Mouse (Mus musculus) gastrocnemius, adult 2 months (tissue): Measurements from ENCODE around the gene March10. TPM values are rescaled to one million over a fixed set of nuclear protein-coding genes. Genes with fewer than 3 reads are reported as not detected.

ENCODE experiments used
- DNase-seq: peaks from one replicate; pipeline ENCODE4 v3.0.0; 2022
- H3K27ac ChIP-seq: fragments of 200-600 bp; 2 replicates; pipeline ENCODE4 v1.8.1; 2022; ENCODE audit warnings: mild to moderate bottlenecking
- H3K4me3 ChIP-seq: fragments of 200-600 bp; 2 replicates; pipeline ENCODE4 v1.8.1; 2022; ENCODE audit warnings: mild to moderate bottlenecking, moderate library complexity
- CTCF ChIP-seq: fragments of 200-600 bp; IDR thresholded peaks from 2 replicates; pipeline ENCODE4 v1.8.1; 2022; ENCODE audit warnings: antibody characterized with exemption, mild to moderate bottlenecking, moderate library complexity
- intact Hi-C: fragments of 180-260 bp; cut with DNase I; formaldehyde crosslinking; loops from one replicate; pipeline ENCODE4 v1.15.1; 2025
- long read RNA-seq, 2 experiments: library from polyadenylated mRNA; stranded (forward); transcript quantifications; one replicate each; pipeline ENCODE4 v2.0.0; 2021
- total RNA-seq, 2 experiments: library from RNA; stranded (reverse); gene quantifications; 2 replicates each; pipeline ENCODE4 v1.2.3; 2021

Gene March10
- not detected for total RNA-seq
- long read RNA-seq, experiment 1: 0 reads
- long read RNA-seq, experiment 2: 0 reads

DNA sequence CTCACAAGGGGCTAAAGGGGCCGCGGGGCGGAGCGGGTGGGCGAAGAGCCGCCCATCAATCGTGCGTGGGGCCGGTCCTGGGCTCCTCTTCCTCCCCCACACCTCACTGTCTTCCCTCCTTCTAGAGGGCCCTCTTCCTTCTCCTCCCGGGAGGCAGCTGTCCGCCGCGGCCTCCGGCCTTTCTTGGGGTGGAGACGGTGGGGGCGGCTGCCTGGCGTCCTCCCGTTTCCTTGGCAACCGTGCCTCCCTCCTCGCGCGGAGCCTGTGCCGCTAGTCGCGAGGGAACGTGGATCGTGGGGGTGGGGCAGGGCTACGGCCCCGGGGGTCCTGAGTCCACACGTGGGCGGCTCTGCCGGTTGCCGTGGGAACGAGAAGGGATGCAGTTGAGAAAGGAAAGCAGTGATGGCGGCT lies at the start of gene March10:
TSS of gene March10 (minus strand) at position 239 of the 411 bp plus-strand sequence.
- peak; percentile 40 for DNase-seq
- TF ChIP-seq CTCF: no peak
- intact Hi-C loops: no loop called here
- peak within 1 kb of the TSS; percentile 68 for H3K4me3 ChIP-seq
- no peak within 1 kb of the TSS for H3K27ac ChIP-seq

DNA sequence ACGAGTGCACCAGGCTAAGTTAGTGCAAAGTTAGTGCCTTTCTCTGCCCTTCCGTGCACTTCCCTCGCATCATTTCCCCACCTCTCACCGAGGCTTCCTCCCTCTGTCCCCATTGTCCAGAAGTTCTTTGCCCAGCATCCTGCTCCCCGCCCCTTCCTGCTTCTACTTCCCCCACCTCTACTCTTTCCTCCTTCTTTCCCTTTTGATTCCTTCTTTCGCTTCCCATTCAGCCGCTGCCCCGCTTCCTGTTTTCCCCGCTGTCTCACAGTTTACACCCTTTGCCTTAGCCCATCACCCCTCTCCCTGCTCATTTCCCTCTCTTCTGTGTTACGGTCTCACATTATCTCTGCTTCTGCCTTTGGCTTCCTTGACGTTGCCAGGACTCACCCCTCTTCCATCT lies 49.8 kb upstream of the March10 start:
- peak; percentile 24 for DNase-seq
- no peak overlapping the region for H3K4me3 ChIP-seq
- TF ChIP-seq CTCF: no peak
- peak overlapping the region; percentile 40; the same call in 1 of the 2 replicates for H3K27ac ChIP-seq
- intact Hi-C loops: no loop called here

DNA sequence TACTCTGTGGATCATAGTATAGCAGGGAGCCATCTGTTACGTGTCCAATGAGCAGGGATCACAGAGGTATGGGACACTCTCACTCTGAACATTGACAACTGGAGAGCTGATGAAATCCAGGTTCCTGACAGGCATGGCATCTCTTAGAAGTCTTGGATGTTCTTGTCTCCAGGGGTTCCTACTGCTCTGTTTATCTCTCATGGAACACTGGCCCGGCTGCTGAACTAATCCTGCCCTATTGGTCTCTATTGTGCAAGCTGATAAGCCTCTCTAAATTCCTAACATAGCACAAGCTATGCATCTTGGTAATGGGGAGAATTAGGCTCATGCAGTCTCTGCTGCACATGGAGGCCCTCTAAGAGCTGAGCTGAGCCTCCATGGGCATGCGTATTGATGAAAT lies 48.5 kb upstream of the March10 start:
- no peak for TF ChIP-seq CTCF
- no peak for DNase-seq
- intact Hi-C loops: no loop called here
- no peak overlapping the region for H3K4me3 ChIP-seq
- H3K27ac ChIP-seq: no peak overlapping the region

DNA sequence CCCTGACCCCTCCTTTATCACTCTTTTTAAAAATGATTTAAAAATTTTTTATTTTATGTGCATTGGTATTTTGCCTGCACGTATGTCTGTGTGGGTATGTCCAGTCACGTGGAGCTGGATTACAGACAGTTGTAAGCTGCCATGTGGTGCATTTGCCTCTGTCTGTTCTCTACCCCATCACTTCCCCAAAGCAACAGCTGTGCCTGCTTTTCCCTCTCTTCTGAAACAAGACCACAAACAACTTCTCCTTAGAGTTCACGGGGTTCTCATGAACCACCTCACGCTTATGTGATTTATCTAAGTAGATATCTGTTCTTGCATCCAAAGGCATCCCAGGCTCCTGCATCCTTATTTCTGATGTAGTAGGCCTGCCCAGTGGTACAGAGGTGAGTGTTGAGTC lies 45.8 kb upstream of the March10 start:
- intact Hi-C loops: no loop called here
- H3K4me3 ChIP-seq: no peak overlapping the region
- H3K27ac ChIP-seq: no peak overlapping the region
- no peak for DNase-seq
- TF ChIP-seq CTCF: no peak

DNA sequence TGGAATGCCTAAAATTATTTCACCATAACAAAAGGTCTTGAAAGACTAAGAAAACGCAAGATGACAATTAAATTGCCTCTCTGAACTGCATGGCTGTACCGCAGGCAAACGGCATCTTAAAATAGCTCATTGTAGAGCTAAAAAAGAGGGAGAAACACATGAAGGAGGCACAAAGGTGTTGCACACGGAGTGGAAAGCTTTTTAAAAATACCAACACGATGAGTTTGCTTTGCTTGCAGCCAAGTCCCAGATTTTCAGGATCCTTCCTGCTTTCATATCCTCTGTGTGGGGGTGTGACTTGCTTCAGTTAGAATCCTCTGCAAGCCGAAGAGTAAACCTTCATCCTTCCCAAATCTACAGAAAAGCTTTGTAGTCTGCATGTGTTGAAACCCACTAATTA lies 41.0 kb upstream of the March10 start:
- intact Hi-C loops: loop anchor here (10.0 kb wide), 1 partner anchor 417 kb away; no protein-coding TSS in a partner anchor
- TF ChIP-seq CTCF: no peak
- no peak overlapping the region for H3K27ac ChIP-seq
- DNase-seq: no peak
- no peak overlapping the region for H3K4me3 ChIP-seq

DNA sequence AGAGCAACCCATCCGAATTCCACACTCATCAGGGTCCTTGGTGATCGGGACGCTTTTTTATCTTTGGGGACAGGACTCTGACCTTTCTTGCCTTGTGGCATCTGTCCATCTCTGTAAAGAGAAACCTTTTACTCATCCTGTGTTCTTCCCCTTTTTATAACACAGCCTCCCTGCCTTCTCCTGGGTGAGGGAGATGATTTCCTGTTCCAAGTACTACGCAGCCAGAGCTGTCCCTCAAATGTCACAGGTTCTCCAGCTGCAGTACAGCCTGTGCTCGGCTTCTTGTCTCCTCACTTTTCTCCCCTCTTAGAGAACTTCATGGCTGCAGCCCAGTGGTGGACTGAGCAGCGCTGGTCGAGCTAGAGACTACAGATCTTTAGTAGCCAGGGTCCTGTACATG lies 40.1 kb upstream of the March10 start:
- H3K4me3 ChIP-seq: peak overlapping the region; percentile 48
- DNase-seq: peak; percentile 35
- intact Hi-C loops: loop anchor here (10.0 kb wide), 1 partner anchor 418 kb away; no protein-coding TSS in a partner anchor
- peak overlapping the region; percentile 58 for H3K27ac ChIP-seq
- no peak for TF ChIP-seq CTCF

DNA sequence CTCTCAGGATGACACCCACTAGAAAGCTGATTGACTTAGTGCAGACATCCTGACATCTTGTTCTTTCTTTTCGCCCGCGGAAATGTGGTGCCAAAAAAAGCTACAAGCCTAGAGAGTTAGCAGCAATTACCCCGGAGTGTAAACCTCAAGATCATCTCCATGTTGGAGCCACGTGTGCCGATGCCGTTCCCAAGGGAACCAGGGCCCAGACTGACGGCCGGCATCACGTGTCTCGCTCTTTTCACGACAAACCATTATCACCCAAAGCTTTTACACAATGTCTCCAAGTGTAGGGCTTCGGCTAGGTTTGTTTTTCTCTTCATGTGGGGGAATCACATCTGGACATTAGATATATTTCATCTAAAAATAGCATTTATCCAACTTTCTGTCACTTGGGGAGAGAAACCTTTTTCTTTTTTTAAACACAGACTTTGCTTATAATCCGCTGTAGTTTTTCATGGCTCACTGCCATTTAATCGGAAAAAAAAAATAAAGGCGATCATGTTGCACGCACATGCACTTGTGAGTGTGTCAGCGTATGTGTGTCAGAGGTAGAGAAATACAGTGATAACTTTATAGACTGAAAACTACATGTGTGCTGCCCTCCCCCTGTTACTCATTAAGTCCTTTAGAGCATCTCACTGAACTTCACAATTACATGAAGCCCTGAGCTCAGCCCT lies 39.2 kb upstream of the March10 start:
- intact Hi-C loops: loop anchor here (10.0 kb wide), 1 partner anchor 419 kb away; no protein-coding TSS in a partner anchor
- DNase-seq: peak; percentile 38
- H3K27ac ChIP-seq: peak overlapping the region; percentile 58
- TF ChIP-seq CTCF: no peak
- H3K4me3 ChIP-seq: peak overlapping the region; percentile 48

DNA sequence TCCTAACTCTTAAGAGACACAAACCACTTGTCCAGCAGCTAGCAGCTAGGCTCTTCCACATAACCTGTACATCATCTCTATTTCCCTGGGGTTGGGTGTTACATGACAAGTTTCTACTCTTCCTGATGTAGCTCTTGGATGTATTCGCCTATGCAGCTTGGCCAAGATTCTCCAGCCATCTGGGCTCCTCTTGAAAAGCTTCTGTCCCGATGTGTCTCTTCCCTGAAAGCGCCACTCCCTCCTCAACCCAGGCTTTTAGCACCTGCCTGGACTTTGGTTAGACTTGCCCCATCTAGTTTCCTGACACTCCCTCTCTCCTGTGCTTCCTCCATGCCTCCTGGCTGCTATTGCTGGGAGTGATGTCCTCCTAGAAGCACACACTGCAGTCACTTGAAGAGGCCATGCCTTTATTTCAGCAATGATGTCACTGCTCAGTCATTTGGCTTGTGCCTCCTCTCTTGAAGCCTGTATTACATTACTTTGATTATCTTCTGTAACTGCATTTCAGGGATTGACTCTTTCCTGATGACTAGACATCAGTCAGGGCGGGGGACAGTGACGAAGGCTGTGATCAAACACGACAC lies 38.3 kb upstream of the March10 start:
- intact Hi-C loops: loop anchor here (10.0 kb wide), 1 partner anchor 420 kb away; no protein-coding TSS in a partner anchor
- no peak for DNase-seq
- H3K27ac ChIP-seq: peak overlapping the region; percentile 58; the same call in 1 of the 2 replicates

DNA sequence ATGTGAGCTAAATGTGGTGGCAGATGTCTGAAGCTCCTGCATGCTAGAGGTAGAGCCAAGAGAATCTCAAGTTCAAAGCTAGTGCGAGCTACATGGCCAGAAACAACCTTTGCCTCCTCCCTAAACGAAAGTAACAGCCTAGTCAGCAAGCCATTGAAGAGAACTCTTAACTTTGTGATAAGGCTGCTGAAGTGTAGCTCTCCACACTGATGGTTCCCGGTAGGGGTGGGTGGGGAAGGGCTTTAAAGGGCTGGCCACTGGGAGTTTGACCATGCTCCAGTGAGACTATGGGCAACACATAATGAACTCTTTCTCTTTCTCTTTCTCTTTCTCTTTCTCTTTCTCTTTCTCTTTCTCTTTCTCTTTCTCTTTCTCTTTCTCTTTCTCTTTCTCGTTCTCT lies 35.9 kb upstream of the March10 start:
- H3K4me3 ChIP-seq: no peak overlapping the region
- DNase-seq: no peak
- no peak for TF ChIP-seq CTCF
- intact Hi-C loops: loop anchor here (10.0 kb wide), 1 partner anchor 422 kb away; no protein-coding TSS in a partner anchor
- H3K27ac ChIP-seq: no peak overlapping the region

More for the DNA sequence above, 38.3 kb upstream of the March10 start:
- no peak overlapping the region for H3K4me3 ChIP-seq
- TF ChIP-seq CTCF: no peak

DNA sequence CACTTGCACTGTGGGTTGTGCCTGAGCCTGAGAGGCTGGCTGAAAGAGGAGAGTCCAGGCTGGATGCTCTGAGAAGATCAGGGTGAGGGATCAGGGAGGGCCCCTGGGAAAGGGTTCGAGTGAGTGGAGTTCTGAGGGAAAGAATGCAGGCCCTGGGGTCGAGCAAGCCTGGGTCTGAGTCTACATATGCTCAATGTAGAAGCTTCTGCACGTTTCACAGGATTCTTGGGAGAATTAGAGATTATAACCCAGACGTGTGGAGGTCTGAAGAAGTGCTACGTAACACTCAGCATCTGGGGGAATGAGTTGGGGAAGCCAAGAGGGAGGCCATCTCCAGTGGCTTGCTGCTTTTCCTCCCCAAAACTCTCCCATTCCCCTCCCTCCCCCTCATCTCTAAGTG lies 34.4 kb upstream of the March10 start:
- DNase-seq: no peak
- intact Hi-C loops: loop anchor here (10.0 kb wide), 1 partner anchor 424 kb away; no protein-coding TSS in a partner anchor
- no peak for TF ChIP-seq CTCF
- H3K27ac ChIP-seq: no peak overlapping the region
- no peak overlapping the region for H3K4me3 ChIP-seq

DNA sequence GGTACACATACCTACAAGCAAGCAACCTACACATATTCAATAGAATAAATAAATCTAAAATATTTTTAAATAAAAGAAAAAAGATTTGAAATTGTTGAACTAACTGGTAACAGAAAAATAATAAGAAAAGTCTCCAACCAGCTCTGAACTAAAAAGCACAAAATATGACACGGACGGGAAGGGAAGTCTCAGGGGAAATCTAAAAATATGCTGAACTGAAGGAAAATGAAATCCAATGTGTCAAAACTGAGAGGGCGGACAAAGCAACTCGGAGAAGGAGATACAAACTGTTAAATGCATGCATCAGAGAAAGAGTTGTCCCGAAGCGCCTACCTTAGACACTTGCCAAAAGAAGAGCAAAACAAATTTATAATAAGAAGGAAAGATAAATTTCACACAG lies 28.9 kb upstream of the March10 start:
- DNase-seq: no peak
- Histone ChIP-seq H3K27ac (peak overlapping the region; percentile 50; the same call in 1 of the 2 replicates), H3K4me3 (peak overlapping the region; percentile 36)
- intact Hi-C loops: no loop called here
- TF ChIP-seq CTCF: no peak

DNA sequence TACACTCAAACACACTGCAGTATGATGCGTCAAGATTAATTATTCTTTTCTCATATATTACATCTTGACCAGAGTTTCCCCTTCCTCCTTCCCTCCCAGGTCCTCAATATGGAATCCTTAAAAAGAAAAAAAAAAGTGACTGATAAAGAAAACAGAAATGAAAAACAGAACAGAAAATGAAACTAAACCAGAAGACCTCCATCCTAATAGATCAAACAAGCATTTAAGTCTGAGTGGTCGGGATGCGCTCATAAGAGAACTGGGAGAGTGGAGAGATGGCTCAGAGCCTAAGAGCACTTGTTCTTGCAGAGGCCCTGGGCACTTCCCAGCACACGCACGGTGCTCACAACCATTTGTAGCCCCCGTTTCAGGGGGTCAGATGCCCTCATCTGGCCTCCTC lies 28.5 kb upstream of the March10 start:
- no peak for DNase-seq
- intact Hi-C loops: no loop called here
- peak overlapping the region; percentile 50; the same call in 1 of the 2 replicates for H3K27ac ChIP-seq
- H3K4me3 ChIP-seq: peak overlapping the region; percentile 36
- TF ChIP-seq CTCF: no peak

DNA sequence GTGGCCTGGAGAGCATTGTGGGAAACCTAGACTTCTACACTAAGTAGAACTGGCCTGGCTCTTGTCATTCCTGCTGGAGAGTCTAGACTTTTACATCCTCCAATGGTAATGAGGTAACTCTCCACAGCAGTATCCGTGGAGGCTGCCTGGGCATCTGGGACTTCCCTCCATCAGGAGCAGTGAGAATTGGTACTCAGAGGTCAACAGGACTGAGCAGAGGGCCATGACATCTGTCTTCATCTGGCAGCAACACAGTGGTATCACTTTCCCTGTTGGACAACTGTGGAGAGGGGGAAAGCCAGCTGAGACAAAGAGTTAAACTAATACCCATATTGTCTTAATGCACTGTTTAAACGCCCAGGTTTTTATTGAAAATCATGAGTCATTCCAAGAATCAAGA lies 26.2 kb upstream of the March10 start:
- intact Hi-C loops: no loop called here
- DNase-seq: no peak
- Histone ChIP-seq H3K4me3 (no peak overlapping the region), H3K27ac (no peak overlapping the region)
- no peak for TF ChIP-seq CTCF
